In genomic region chr15:32093889-32094288, GRCm38 (mm10) we compare ENCODE assay signal across 12 mouse cellular contexts.
DNase-seq lines count a peak whose midpoint lies in the region; ATAC-seq and TF ChIP-seq lines count a peak whose summit lies in the region.
"Had no signal": no experiment of that assay in that cellular context is flagged by ENCODE, and none has a peak within 500 bp of the region (broad histone marks: within the 10 kb centered on the region; RNA-seq: fewer than 3 reads in every experiment).

No protein-coding gene starts in this region.

- no peak overlapping the region for H3K4me3 ChIP-seq in kidney, embryonic 15.5 days (replicated peaks)
- no peak overlapping the region for H3K4me3 ChIP-seq in kidney, adult 2 months (ENCODE audit: insufficient read depth, low read depth, low read length)
- H3K4me3 ChIP-seq in neural tube, embryonic 15.5 days (replicated peaks): no peak overlapping the region
- H3K4me3 ChIP-seq: megakaryocyte, embryonic 14.5 days had no signal

- ATAC-seq in kidney, embryonic 15.5 days (replicated peaks; ENCODE audit: low FRiP score): no peak
- ATAC-seq in neural tube, embryonic 15.5 days (ENCODE audit: low FRiP score): peak; percentile 42; the same call in 1 of the 2 replicates

- no peaks in the 10 kb centered on the region for H3K9me3 ChIP-seq in kidney, embryonic 15.5 days (replicated peaks)
- H3K9me3 ChIP-seq in neural tube, embryonic 15.5 days (replicated peaks): no peaks in the 10 kb centered on the region

- TF ChIP-seq CTCF in kidney, adult 2 months (conservative IDR thresholded peaks at IDR 0.05; ENCODE audit: insufficient read depth, insufficient read length, low read depth, low read length): no peak

- no peaks in the 10 kb centered on the region for H3K36me3 ChIP-seq in kidney, embryonic 15.5 days
- no peaks in the 10 kb centered on the region for H3K36me3 ChIP-seq in kidney, adult 2 months (ENCODE audit: control insufficient read depth, insufficient read depth, low read length)
- no peaks in the 10 kb centered on the region for H3K36me3 ChIP-seq in neural tube, embryonic 15.5 days

- TF ChIP-seq POLR2A in kidney, adult 2 months (IDR thresholded peaks at IDR 0.05; ENCODE audit: low read depth, low read length): no peak

- no peak overlapping the region for H3K27ac ChIP-seq in kidney, embryonic 15.5 days
- no peak overlapping the region for H3K27ac ChIP-seq in kidney, adult 2 months (ENCODE audit: insufficient read depth, low read depth, low read length)
- H3K27ac ChIP-seq in neural tube, embryonic 15.5 days (replicated peaks): no peak overlapping the region

- H3K4me2 ChIP-seq in kidney, embryonic 15.5 days: peak overlapping the region; percentile 32
- peak overlapping the region; percentile 38 for H3K4me2 ChIP-seq in neural tube, embryonic 15.5 days
- H3K4me2 ChIP-seq: liver, embryonic 11.5 days had no signal

- no peak overlapping the region for H3K9ac ChIP-seq in kidney, embryonic 15.5 days
- no peak overlapping the region for H3K9ac ChIP-seq in neural tube, embryonic 15.5 days (replicated peaks)

- DNase-seq in embryo, embryonic 10.5 days (ENCODE audit: low spot score): peak; percentile 5
- DNase-seq in embryo, embryonic 9.5 days (ENCODE audit: extremely low spot score): no peak
- no peak for DNase-seq in kidney, adult 2 months
- DNase-seq in lung, postnatal 10 days: peak; percentile 16
- DNase-seq in lung, postnatal 25 days (ENCODE audit: low spot score): no peak
- DNase-seq in right cerebral cortex, postnatal 25 days: no peak
- DNase-seq: adrenal gland, postnatal 14 days; cerebellum, adult 11 months had no signal

- H3K27me3 ChIP-seq in kidney, embryonic 15.5 days: peaks cover 3% of the 10 kb centered on the region; the same call in 1 of the 2 replicates
- no peaks in the 10 kb centered on the region for H3K27me3 ChIP-seq in kidney, adult 2 months (replicated peaks; ENCODE audit: control insufficient read depth, insufficient read depth, low read length)
- H3K27me3 ChIP-seq in neural tube, embryonic 15.5 days (replicated peaks): no peaks in the 10 kb centered on the region
- H3K27me3 ChIP-seq: megakaryocyte, embryonic 14.5 days had no signal

- WGBS in kidney, embryonic 15.5 days: 49% methylated on average over 11 of the region's 11 CpGs
- WGBS in kidney, adult 2 months: 34% methylated on average over 11 of the region's 11 CpGs
- 45% methylated on average over 11 of the region's 11 CpGs for WGBS in neural tube, embryonic 15.5 days

- H3K4me1 ChIP-seq in kidney, embryonic 15.5 days: peaks cover 4% of the 10 kb centered on the region; the same call in 1 of the 2 replicates
- peaks cover 2% of the 10 kb centered on the region; the same call in 1 of the 2 replicates for H3K4me1 ChIP-seq in kidney, adult 2 months (ENCODE audit: control insufficient read depth, insufficient read depth, low read length)
- H3K4me1 ChIP-seq in neural tube, embryonic 15.5 days: peaks cover 10% of the 10 kb centered on the region
- H3K4me1 ChIP-seq: megakaryocyte, embryonic 14.5 days had no signal

Comparison
In these comparisons a context has a peak if more than half of its experiments do, and no peak if none do; other contexts are left out.
1. DNase-seq: peak in embryo, embryonic 10.5 days (single experiment) and lung, postnatal 10 days (single experiment); none in embryo, embryonic 9.5 days (single experiment), kidney, adult 2 months (single experiment), lung, postnatal 25 days (single experiment) and right cerebral cortex, postnatal 25 days (single experiment).